Mouse (Mus musculus): ENCODE data around the gene Tnn.

Gene Tnn

DNA sequence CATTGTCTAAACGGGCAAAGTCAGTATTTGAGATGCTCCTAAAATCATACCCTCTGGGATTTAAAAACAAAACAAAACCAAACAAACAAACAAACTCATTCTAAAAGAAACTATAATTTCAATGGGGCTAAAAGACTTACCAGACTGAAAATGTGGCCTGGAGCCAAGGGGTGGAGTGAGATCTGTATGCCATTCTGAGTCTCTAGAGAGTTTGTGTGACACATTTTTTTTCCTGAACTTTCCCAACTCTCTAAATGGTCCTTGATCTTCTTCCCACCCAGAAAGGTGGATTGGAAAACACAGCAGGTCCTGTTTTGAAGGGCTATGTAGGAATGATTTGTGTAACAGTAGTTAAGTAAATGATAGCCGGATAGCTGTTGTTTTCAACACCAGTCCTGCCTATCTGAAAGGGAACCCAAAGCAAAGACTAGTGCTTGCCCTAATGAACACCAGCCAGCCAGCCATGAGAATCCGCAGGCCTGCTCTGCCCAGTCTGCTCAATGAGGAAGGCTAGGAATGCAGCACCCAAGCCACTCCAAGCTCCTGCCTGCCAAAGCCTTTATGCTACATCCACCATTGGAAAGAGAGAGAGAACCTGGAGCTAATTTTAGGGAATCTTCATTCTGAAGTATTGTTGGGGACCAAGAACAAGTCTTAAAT is 108.2 kb downstream of the Tnn start:
- CTCF ChIA-PET = interaction anchor here (0.6 to 1.1 kb wide), 4 partner anchors 8 to 96 kb away, joined by 3 to 5 read pairs (median 4); no protein-coding TSS in a partner anchor

GRCm38 (mm10) chr1:160044237-160045021 is 109.0 kb downstream of the Tnn start, which contains the start of gene 4930523C07Rik:
4930523C07Rik (plus strand) TSS chr1:160044382.
- CTCF ChIA-PET = interaction anchor here (0.6 to 1.1 kb wide), 4 partner anchors 9 to 812 kb away, joined by 3 to 5 read pairs (median 4); no protein-coding TSS in a partner anchor

DNA sequence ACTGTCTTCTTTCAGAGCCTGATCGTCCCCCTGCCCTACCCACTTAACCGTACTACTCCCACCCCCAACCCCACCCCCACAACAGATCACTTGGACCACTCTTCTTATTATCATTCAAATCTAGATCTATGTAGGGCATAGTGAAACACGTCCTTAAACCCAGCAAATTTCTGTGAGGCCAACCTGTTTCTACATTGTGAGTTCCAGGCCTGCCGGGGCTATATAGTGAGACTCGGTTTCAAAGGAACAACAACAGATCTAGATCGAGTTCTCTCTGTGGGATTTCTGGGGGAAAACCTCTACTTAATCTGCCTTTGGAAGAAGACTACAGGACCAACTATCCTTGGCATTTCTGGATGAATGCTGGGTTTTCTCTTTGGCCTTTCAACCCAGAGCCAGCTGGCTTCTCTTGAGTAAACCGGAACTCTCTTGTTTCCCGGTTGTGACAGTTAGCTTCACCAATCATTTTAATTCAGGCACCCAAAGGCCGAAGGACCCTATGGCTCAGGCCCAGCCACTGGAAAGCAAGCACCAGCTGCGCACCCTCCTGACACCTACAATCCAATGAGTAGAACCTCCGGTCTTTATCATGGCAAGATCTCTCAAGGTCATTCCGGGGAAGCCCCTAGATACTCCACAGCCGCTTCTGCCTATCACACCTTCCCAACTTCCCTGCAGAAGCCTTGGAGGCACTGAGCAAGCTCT is 110.0 kb downstream of the Tnn start:
- CTCF ChIA-PET = interaction anchor here (0.6 to 1.6 kb wide), 3 partner anchors 22 to 1014 kb away, joined by 3 to 8 read pairs (median 3); no protein-coding TSS in a partner anchor

DNA sequence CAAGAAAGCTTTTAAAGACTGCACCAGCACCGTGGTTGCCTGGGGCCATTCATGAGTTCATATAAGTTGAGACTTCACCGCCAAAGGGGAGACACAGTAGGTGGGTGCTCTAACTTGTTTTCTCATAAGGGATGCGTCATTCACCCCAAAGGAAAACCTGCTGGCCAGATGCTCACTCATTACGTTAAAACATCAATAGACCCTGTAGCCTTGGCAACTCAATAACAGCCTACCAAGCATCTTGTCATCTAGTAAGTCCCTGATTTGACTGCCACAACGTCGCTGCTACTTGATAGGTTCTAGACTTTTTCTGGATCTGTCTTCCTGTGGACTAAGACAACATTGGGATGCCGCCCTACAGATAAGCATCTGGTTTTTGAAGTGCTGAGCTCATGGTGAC is 111.0 kb downstream of the Tnn start:
- CTCF ChIA-PET = interaction anchor here (1.6 kb wide), 1 partner anchor 21 kb away, joined by 3 read pairs; no protein-coding TSS in a partner anchor

DNA sequence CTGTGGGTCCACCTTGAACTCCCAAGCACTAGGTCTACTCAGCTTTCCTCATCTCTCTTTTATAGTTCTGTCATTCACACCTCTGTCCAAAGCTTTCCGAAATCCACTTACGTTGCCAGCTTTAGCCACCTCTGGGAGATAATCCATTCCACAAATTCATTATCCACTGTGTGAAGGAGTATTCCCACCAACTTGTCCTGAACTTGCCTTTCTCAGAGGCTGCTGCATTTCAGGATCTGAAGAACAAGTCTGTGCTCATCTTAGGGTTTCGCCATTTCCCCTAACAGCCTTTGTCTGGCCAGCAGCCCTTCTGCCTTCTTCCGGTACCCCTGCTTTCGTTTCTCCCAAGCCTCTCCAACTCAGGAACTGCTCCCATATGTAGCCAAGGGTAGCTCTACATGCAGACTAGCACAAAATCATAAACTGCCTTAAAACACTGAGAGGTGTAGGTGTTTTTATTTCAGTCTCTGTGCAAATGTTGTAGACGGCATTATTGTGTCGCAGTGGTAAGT is 112.1 kb downstream of the Tnn start:
- CTCF ChIA-PET = no interaction called here

DNA sequence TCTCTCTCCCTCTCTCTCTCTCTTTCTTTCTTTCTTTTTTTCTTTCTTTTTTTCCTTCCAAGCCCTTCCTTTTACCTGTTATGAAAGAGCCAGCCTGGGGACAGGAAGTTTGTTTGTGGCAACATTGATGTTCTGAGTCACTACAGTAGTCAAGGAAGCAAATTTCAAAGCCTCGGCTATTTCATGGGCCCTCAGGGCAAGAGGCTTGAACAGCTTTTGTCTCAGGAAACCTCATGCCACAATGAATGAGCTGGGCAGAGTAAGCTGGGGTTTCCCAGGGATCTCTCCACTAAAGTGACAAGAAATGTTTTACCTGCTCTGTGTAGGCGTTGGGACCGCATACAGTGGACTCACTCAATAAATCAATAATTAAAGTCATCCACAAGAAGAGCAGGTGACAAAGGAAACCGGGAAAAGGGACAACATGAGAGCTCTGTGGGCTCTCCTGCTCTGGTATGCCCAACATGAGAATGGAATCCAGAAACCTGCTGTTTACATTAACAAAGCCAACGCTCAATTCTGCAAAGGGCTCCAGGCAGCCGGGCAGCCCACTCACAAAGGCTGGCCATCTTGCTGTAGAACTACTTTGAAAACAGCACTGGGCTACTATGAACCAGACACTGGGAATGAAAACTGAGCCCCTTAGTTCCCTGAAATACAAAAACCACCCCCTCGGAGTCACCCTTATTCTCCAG is 113.3 kb downstream of the Tnn start:
- CTCF ChIA-PET = no interaction called here

DNA sequence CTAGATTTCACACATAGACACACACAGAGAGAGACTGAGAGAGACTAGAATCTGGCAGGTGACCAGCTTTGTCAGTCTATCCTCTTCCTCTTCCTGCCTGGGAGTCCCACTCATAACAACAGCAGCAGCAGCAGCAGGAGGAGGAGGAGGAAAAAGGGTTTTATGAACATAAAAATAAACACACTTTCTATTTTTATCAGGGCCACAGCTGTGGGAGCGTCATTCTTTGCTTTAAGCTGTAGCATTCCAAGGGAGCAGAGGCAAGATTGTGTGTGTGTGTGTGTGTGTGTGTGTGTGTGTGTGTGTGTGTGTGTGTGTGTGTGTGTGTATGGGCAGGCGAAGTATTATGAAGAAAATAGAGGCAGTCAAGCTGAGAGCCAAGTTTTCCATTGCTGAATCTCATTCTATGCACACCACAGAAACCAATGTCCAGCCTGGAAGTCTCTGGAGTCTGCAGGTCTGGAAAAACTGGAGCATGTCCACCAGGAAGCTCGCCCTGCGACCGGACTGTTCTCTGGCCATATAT is 116.3 kb downstream of the Tnn start:
- CTCF ChIA-PET = interaction anchor here (1.5 kb wide), 1 partner anchor 10 kb away, joined by 3 read pairs; no protein-coding TSS in a partner anchor

GRCm38 (mm10) chr1:160035561-160035960 is 117.8 kb downstream of the Tnn start:
- CTCF ChIA-PET = interaction anchor here (0.7 kb wide), 1 partner anchor 32 kb away, joined by 3 read pairs; no protein-coding TSS in a partner anchor

Measured in spleen, embryonic (tissue).